Mouse (Mus musculus) G1E-ER4 (cell line): ENCODE results near the gene 1700066M21Rik. TPM values are rescaled to one million over a fixed set of nuclear protein-coding genes. Genes with fewer than 3 reads are reported as not detected.

Experiments used
- GATA1 ChIP-seq: IDR thresholded peaks from one replicate; pipeline ENCODE4 v1.8.0; 2012; ENCODE audit warnings: low read length, inconsistent platforms
- polyA plus RNA-seq: library from polyadenylated mRNA; stranded (reverse); fragments of >175 nt; gene quantifications from 2 replicates; pipeline ENCODE4 v1.2.3, GENCODE M21; 2012

The 1700066M21Rik gene
- polyA plus RNA-seq, 1 experiment = 33.1 TPM

DNA sequence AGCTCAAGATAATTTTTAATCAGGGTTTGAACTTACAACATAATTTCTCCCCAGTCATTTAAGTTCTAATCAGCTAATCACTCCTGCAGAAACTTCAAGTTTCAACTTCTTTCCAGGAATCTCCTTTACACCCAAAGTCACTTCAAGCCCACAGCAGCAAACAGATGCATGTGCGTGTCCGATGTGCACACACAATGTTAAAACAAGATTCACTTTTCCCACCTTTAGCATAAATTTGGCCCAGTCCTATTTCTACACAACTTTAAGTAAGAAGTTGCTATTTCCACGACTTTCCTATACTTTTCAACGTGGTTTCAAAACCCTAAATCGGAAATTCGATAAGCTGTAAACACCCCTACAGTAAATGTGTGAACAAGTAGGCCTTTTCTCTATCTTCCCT is 614 bp upstream of the 1700066M21Rik start:
- TF ChIP-seq GATA1 = no peak

DNA sequence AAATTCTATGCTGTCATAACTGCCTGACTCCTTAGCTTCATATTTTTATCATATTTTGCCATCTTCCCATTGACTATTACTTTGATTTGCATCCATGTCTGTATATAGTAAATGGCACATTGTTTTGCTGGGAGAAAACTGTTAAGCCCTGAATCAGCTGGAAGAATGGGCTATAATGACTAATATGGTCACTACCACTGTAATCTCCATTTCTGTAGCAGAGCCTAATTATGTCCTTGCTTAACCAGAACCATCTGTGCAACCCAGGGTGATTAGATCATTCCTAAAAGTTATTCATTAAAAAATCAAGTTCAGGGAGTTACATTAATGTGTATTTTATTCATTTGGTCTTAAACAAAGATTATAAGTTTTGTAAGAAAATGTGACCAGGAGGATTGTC is 9.1 kb downstream of the 1700066M21Rik start:
- no peak for TF ChIP-seq GATA1

DNA sequence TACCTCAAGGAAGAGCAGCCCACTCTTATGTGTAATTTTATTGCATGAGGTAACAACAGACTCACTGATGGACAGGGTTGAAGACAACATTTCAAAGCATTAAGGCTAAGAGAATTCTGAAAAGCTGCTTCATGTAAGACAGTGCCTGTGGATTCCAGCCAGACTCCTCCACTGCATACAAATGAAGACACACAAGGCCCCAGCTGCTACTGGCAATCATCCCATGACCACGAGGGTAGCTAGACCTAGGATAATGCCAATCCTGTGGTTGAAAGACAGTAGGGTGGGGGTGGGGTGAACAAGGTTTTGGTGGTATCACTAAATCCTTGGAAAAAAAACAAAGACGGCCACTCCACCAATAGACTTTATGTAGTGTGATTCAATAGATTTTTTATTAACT is 10.5 kb downstream of the 1700066M21Rik start:
- TF ChIP-seq GATA1 = no peak

DNA sequence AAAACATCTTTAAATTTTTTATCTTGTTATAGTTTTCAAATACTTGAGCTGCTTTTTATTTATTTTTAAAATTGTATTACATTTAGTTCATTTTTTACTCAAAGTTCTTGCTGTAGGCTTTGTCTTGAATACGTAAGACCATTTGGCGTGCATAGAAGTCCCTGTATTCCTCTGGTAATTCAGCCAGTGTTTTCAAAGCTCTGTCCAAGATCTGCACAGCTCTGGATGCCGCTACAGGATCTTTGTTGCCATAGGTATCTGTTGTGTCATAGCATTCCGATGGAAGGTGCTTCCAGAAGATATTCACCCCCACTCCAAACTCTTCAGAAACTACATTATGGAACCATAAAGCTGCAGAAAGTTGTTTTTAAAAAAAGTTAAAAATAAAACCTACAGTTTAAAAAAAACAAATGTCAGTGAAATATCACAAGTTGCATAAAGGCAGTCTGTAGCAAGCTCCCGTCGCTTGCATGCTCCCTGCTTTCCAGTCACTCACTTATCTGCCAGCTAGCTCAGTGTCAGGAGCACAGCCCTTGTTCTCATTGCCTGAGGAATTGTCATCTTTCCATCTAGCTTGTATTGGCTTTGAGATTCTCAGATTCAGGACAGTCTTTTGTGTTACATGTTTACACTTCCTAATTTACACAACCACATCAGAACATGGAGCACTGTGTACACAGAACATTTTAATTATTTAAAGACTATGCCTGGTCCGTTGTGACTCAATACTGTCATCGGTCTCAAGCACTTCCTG is 11.2 kb downstream of the 1700066M21Rik start:
- no peak for TF ChIP-seq GATA1

DNA sequence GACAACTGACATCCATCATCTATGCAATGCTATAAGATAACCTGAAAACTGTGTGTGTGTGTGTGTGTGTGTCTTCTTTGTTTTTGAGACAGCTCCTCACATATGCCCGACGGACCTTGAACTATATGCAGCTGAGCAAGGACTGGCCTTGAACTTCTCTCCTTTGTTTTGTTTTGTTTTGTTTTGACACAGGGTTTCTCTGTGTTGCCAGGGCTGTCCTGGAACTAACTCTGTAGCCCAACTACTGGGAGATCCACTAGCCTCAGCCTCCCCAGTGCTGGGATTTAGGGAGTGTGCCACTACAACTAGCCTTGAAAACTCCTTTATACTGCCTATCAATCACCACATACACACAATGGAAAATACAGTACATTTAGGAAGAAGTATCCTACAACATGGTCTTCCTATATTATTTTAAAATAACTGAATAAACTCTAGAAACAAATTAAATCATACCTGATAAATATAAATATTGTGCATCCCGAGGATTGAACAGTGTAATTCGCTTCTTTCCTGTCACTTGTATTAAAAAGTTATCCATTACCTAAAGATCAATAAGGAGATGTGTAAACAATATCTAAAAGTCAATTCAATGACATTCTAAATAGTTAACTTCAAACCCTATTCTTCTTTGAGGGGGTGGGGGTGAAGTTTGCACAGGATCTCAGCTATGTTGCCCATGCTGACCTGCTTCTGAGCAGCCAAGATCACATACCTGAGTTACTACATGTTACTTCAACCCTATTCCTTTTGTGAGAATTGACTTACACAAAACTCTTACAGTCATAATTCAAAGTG is 13.8 kb downstream of the 1700066M21Rik start:
- TF ChIP-seq GATA1 = no peak

DNA sequence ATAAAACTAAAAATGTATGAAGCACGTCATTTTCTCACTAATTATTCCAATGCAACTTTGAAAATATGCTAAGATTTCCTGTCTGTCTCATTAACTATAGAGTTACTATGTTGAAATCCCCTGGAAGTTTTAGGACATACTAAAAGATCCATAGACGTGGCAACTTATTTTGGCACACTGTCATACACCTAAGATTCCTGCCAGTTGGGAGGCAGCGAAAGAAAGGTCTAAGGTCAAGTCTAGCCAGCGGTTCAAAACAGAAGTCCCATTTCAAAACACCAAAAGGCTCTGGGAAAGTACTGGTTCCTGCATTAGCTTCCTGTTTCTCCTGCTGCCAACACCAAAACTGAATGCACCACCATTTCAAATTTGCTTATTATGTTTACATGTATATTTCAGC is 15.0 kb downstream of the 1700066M21Rik start:
- no peak for TF ChIP-seq GATA1

DNA sequence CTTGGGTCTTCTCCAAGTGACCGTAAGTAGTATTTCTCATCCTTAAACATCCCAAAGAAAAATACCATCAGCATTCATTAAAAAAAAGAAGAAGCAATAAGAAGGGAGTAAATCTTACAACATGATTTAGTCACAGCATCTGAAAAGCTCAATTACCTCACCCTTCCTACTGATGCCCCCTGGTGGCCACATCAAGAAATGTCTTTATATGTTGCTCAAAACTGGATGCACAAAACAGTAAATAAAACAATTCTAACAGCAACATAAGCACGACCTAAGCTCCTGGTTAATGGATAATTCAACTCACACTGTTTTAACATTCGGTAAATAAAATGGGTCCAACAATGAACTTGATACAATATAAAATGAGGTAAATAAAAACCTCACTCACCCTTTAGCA is 16.6 kb downstream of the 1700066M21Rik start:
- no peak for TF ChIP-seq GATA1

DNA sequence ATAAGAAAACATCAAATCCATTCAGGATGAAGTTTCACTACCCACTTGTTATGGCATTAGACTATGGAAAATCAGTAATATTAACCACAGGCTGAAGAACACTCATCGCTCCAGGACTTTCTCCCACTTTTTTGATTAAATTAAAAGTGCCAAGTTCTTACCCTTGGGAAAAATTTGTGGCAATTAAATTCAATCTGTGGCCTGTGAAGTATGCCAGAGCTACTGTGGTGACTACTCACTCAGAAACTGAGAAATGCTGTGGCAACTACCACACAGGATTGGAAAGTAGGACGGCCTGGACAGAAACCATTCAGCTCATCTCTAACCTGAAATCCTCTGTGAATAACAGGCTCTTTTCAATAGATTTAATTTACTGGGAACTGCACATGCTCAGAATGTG is 22.9 kb downstream of the 1700066M21Rik start:
- no peak for TF ChIP-seq GATA1

DNA sequence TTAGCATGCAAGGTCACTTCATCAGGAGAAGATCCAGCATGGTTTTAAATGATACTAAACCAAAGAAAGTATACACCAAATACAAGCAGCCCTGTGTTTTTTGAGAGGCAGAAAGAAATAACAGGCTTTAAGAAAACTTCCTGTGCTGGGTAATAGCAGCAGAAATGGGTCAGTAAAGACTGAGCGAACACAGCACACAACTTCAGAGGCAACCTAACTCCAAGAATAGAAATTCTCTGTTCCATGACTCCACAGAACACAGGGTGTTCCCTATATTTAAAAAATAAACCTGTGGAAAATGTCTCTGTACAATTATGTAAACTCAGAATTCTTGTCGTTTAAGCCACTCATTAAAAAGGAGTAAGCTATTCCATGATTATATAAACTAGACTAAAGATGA is 23.5 kb downstream of the 1700066M21Rik start:
- no peak for TF ChIP-seq GATA1

DNA sequence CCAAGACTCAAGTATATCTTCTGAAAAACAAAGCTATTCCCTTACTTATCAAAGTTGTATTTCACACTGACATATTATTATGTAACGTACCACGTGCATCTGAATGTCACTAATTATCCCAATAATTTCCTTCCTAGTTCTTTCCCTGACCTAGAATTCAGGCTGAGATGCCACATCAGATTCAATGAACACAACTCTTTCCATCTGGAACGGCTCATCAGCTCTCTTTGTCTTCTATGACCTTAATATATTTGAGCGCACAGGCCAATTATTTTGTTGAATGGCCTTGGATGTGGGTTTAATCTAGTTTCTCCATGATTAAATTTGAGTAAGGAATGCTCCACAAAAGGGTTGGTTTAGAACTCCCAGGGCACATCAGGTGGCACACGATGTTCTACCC is 24.7 kb downstream of the 1700066M21Rik start:
- no peak for TF ChIP-seq GATA1

DNA sequence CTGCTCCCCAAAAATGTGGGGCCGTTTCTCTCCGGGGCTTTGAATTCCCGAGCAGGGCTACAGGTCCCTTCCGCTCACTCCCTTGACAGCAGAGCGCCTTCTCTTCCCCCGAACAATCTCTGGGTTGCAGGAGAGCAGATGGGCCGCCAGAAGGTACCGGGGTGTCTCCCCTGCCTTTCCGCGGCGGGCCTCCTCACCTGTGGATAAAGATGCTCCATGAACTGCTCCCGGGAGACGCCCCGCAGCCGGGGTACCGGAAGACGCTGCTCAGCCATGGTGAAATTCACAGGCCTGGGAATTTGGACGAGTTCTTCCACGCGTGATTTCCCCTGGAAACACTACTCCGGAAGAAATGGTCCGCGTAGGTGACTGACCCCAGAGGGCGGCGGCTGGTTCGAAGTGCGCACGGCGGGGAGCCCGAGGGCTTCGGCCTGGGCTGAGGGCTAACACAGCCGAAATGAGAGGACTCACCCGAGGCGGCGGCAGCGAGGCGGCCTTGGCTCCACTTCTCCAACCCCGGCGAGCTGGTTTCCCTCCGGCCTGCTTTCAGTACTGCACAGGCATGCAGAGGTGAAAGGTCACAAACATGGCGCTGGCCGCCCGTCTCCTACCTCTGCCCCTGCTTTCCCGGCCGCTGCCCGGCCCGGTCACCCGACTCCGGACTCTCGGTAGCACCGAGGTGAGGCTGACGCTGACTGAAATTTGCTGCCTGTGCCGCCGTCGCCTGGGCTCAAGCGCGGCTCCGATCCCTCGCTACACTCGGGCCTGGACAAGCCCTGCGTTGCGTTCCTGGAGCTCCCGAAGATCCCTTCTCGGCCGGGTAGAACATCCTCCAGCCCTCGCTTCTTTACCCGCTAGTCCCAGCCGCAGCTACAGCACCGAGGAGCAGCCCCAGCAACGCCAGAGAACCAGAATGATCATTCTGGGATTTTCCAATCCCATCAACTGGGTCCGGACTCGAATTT is 29.0 kb downstream of the 1700066M21Rik start, which contains the start of the genes Maip1 and Tyw5:
Gene Maip1, plus strand, starts transcription at position 142 of the 965 bp plus-strand sequence.
Gene Tyw5, minus strand, starts transcription at position 915 of the 965 bp plus-strand sequence.
- no peak for TF ChIP-seq GATA1

DNA sequence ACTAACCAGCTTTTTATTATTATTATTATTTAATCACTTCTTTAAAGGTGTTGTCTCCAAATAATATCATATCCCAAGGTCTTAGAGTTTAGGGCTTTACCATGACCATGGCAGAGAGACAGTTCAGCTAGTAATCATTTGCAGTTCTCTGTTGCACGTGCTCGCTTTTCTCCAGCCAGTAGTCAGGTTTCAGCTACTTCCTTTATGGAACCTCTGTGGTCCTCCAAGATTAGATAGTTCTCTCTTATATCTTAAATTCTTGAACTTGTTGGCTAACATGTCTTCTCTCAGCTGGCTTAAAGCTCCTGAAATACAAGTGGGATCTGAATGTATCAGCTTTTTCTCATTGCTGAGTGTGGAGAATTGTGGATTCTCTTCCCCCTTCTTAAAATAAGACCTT is 31.6 kb downstream of the 1700066M21Rik start:
- no peak for TF ChIP-seq GATA1

DNA sequence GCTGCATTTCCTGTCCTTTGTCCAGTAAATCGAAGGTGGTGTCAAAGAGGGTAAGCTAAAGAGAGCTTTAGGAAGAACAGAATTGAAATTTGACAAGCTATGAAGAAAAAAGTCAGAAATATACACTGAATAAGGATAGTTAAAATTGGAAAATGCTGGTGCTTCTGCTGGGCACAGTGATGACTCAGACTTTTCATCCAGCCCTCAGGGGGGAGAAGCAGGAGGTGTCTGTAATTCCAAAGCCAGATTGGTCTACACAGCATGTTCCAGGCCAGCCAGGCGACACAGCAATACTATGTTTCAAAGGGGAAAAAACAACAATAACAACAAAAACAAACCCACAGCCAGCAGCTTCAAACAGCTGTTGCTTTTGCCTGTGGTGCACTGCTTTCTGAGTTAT is 36.0 kb downstream of the 1700066M21Rik start:
- TF ChIP-seq GATA1 = no peak

DNA sequence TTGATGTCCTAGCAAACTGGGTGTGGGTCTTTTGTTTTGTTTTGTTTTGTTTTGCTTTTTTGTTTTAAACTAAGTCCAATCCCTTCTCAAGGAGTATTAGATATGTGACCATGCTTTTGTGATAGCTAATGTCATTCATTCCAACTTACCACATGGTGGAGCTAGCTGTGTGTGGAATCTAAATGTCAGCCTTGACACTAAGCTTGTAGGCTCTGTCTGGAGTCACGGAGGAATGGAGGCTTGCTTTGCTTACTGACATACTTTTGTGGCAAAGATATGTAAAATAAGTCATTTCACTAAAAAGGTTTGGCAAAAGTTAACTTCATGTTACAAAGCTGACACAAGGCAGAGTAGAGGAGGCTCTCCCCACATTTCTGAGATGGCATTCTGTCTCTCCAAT is 46.3 kb downstream of the 1700066M21Rik start:
- TF ChIP-seq GATA1 = no peak
